Mouse (Mus musculus): Measurements from ENCODE around the gene Anks1b.

The Anks1b gene

GRCm38 (mm10) chr10:90953103-90953709, 1079.9 kb downstream of the Anks1b start:
- DNase-seq (ENCODE audit: low spot score): no peak

- DNase-seq (ENCODE audit: low spot score): no peak
These were observed 1080.5 kb downstream of the Anks1b start for GRCm38 (mm10) chr10:90953821-90954220.

GRCm38 (mm10) chr10:90960374-90960773, 1087.1 kb downstream of the Anks1b start:
- no peak for DNase-seq (ENCODE audit: low spot score)

GRCm38 (mm10) chr10:90964511-90964910, 1091.2 kb downstream of the Anks1b start:
- DNase-seq (ENCODE audit: low spot score): no peak

GRCm38 (mm10) chr10:90965671-90966315, 1092.5 kb downstream of the Anks1b start:
- no peak for DNase-seq (ENCODE audit: low spot score)

- DNase-seq (ENCODE audit: low spot score): no peak
These were observed 1093.5 kb downstream of the Anks1b start for GRCm38 (mm10) chr10:90966821-90967220.

- DNase-seq (ENCODE audit: low spot score): no peak
These were observed 1094.9 kb downstream of the Anks1b start for GRCm38 (mm10) chr10:90968247-90968646.

- peak; percentile 3 for DNase-seq (ENCODE audit: low spot score)
These were observed 1096.3 kb downstream of the Anks1b start for GRCm38 (mm10) chr10:90969355-90970174.

- DNase-seq (ENCODE audit: low spot score): no peak
These were observed 1097.3 kb downstream of the Anks1b start for GRCm38 (mm10) chr10:90970560-90970959.

- no peak for DNase-seq (ENCODE audit: low spot score)
These were observed 1100.8 kb downstream of the Anks1b start for GRCm38 (mm10) chr10:90974084-90974483.

- DNase-seq (ENCODE audit: low spot score): no peak
These were observed 1101.2 kb downstream of the Anks1b start for GRCm38 (mm10) chr10:90974491-90974890.

GRCm38 (mm10) chr10:90981811-90982210, 1108.5 kb downstream of the Anks1b start:
- DNase-seq (ENCODE audit: low spot score): no peak

- no peak for DNase-seq (ENCODE audit: low spot score)
These were observed 1109.7 kb downstream of the Anks1b start for GRCm38 (mm10) chr10:90983046-90983445.

- no peak for DNase-seq (ENCODE audit: low spot score)
These were observed 1117.0 kb downstream of the Anks1b start for GRCm38 (mm10) chr10:90990340-90990739.

- no peak for DNase-seq (ENCODE audit: low spot score)
These were observed 1118.9 kb downstream of the Anks1b start for GRCm38 (mm10) chr10:90992237-90992636.

- no peak for DNase-seq (ENCODE audit: low spot score)
These were observed 1120.6 kb downstream of the Anks1b start for GRCm38 (mm10) chr10:90993869-90994268.

GRCm38 (mm10) chr10:90999899-91000298, 1126.6 kb downstream of the Anks1b start:
- DNase-seq (ENCODE audit: low spot score): no peak

GRCm38 (mm10) chr10:91001421-91001820, 1128.1 kb downstream of the Anks1b start:
- DNase-seq (ENCODE audit: low spot score): peak; percentile 3

- no peak for DNase-seq (ENCODE audit: low spot score)
These were observed 1132.7 kb downstream of the Anks1b start for GRCm38 (mm10) chr10:91005858-91006538.
